Mouse (Mus musculus) cerebellum, adult 11-12 months (tissue): ENCODE measurements around the gene F2rl3.

Source experiments
- DNase-seq: peaks from one replicate; pipeline ENCODE4 v3.0.0; 2022

F2rl3 gene

DNA sequence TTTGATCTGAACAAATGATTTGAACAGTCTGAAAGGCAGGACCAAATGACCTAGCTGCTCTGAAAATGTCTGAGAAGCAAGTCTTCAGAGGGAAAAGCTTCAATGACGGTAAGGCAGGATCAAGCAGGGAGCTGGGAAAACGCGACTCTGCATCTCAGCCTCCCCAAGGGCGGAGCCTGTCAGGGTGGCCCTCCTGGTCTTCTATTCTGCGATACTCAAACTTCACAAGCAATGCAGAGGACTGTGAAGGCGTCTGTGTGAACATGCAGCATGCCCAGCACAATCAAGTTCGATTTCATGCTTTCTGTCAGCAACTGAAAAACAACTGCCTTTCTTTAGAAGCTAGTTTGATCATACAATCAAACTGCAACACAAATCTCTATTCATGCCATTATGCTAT is 5.1 kb downstream of the F2rl3 start:
- no peak for DNase-seq

DNA sequence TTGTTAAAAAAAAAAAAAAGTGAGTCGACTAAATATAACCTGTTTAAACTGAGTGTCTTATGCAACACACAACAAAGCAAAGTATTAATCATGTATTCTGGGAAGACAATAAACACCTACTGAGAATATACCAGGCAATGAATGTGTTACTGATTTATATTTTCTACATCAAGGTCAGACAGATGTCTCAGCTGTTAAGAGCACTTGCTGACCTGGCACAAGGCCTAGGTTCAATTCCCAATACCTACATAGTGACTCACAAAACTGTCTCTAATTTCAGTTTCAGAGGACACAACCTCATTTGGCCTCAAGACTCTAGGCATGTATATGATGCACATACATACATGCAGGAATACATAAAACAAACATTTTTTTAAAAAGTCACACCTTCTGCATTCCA is 16.1 kb downstream of the F2rl3 start:
- no peak for DNase-seq

DNA sequence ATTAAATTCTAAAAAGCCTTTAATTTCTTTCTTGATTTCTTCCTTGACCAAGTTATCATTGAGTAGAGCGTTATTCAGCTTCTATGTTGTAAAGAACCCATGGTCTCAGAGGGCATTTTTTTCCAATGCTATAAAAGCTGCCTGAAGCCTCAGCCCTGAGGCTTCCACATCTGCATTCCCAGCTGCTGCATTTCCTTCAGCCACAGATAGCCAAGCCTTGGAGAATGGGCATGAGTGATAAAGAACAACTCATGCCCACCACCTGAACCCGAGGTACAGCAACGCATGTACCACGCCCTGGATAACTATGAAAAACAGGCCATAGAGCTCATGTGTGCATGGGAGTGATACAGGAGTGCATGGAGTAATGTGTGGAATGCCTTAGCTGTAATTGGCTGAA is 19.0 kb downstream of the F2rl3 start:
- no peak for DNase-seq

- no peak for DNase-seq
These were observed 39.9 kb downstream of the F2rl3 start for GRCm38 (mm10) chr8:72801583-72801982.

DNA sequence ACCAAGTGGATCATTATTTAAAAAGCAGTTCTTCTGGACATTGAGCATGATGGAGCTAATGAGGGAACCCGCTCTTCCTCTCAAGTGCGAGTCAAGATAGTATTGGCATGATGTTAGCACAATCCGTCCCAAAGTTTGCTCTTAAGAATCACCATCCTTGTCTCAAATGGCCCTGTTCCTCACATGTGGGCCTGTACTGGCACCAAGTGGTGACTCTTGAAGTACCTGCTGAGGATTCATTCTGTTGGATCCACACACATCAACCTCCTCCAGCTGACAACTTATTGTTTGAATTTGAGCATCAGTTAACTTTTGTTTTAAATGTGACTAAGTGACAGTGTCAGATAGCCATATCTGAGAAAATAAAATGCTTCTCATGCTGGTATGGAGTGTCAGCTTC is 51.0 kb downstream of the F2rl3 start:
- DNase-seq, result no peak
